Mouse (Mus musculus): ENCODE results near the gene Tmem242.

Gene Tmem242

DNA sequence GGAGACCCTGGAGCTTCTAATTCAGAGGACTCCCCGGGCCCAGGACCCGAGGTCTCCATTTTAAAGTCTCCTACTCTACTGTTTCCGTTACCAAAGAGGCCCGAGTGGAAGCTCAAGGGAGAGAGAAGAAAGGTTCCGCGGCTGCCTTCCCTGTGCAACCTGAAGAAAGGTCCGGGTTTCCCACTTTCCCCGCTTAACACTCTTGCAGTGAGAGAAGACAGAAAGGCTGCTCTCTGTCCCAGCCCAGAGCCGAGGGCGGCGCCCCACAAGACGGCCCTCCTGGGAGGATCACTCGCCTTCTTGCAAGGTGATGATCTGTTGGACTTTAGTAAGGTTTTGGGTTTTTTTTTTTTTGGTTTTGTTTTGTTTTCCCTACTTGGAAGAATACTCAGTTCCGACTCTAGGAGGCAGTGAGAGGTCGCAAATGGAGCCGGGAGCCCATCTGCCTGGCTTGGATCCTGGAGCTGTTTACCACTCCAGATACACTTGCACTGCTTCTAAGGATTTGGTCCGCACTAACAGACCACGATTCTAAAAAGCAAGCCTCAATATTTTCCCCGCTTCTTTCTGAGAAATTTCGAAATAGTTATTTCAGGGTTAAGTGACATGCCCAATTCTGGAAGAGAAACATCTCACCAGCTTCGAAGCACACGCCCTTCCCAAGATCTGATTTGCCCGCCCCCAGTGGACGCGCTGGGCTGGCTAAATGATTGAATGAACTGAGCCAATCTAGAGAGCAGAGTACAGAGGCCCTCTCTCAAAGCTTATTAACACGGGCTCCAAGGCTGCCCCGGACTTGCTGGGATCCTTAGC, at the start of gene Tmem242:
Tmem242 (minus strand) TSS at position 101 of the 813 bp plus-strand sequence.
- peak; percentile 93 for DNase-seq

DNA sequence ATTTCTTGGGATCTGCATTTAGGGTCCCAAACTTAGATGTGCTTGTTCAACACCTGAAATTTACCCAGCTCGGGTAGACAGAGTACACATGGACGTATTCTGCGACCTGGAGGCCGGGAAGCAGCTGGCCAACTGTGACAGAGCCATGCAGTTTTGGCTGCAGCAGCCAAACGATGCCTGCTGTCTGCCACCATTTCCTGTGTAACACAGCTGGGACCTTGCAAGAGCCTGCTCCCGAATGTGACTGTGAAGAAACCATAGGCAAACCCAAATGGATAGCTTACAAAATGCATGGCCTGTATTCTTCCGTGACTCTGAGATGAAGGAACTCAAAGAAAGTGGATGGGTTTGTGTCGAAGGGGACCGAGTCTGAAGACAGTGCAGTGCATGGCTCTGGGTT, 48.1 kb upstream of the Tmem242 start:
- DNase-seq = peak; percentile 64

DNA sequence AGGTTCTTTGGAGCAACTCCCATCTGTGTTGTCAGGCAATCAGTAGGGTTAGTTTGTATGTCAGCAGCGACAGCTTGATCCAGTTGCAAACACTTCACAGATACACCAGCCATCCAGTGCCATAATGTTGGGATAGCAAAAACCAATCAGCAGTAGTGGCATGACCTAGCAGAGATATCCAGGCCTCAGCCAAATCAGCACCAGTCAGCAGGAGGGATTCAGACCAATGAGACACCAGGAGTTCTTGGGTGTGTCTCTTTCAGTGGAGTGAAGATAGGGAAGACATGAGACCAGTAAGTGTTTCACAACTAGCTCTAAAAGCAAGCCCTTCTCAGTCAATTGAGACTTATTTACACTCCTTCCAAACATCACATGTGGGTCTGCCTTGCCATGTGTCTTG, 44.6 kb upstream of the Tmem242 start:
- no peak for DNase-seq

DNA sequence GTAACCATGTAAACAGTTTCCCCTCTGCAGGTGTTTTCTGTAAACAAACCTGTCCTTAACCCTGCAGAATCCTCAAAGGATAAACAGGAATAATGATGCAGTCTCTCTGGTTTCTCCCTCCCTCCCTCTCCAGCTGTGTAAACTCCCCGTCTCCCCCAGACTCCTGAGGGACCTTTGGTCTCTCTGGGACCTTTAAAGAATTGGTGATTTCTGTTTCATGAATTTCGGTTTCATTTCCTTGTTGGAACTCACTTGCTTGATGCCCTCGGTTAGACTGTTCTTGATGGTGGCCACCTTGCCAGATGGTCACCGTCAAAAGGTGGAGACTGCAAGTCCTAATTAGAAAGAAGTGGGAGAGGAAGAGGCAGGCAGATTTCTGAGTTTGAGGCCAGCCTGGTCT, 43.4 kb upstream of the Tmem242 start:
- DNase-seq = no peak

DNA sequence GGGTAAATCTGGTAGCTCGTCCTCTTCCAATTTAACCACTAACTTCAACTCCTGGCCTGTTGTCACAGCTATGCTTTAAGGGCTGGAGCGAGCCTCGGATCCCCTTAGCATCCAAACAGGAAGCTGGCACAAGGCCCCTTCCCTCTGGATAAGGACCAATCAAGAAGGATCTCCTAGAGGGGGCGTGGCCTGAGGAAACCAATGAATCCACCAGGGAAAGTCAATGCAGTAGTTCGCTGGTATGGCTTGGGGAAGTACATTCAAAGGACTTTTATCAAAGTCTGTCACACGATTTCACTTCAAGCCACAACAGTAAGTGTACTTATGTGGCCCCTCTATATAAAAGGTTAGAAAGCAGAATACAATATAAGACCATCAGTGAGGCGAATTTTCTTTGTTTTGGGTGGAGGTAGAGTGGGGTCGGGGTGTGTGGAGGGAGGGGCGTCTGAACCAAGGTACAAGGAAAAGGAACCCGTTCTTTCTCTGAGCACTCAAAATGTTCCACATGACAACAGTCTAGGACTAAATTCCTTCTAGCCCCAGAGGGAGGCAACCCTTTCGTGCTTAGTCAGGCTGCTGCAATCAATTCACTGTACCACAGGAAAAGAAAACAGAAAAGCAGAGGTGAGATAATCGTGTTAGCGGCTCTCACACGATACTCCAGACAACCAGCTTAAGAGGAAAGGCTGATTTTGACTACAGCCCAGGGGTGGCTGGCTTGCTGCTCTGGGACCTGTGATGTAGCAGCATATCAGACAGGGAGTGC, 36.1 kb upstream of the Tmem242 start:
- DNase-seq = no peak

DNA sequence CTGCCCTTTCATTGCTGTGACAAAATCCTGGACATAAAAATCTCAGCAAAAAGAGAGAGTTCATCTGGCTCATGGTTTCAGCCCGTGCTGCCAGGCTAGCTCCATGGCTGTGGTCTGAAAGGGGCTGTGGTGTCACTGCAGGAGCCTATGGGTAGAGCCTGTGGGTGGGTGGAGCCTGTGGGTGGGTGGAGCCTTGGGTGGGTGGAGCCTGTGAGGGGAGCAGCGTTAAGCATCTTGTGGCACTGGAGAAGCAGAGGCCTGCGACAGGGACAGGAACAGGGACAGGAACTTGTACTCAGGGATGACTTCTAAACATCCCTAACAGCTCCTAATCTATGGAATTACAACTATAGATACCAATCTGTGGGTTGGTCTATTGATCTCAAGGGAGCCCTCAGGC, 32.2 kb upstream of the Tmem242 start:
- DNase-seq = no peak

DNA sequence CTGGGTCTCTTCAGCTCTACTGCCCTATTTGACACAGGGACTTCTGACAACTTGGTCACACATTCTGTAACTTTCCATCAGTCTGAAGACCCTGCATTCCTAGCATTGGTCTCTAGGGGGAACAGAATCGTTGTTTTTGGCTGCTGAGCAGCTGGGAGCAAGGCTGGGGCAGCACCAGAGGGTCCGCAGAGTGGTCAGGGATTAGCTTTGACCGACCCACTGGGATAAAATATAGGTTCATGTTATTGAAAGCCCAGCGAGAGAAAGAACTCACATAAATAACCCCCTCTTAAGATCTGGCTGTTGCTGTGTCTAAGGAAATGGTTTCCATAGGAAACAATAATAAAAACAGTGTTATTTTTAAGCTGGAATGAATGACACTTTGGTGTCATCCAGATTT, 27.1 kb upstream of the Tmem242 start:
- DNase-seq = no peak

DNA sequence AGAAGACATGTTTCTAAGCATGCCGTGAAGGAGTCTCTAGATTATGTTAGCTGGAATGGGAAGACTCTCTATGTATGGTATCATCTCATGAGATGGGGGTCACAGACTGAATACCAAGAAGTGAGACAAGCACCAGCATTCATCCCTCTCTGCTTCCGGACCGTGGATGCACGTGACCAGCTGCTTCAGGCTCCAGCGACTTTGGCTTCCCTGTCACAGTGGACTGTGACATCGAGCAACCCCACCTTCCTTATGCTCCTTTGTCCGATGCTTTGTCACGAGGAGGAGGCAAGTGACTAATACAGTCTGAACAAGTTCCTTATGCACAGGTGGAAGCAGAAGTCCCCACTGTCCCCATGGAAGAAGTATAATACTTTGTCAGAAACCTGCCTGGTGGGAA, 26.7 kb upstream of the Tmem242 start:
- no peak for DNase-seq

DNA sequence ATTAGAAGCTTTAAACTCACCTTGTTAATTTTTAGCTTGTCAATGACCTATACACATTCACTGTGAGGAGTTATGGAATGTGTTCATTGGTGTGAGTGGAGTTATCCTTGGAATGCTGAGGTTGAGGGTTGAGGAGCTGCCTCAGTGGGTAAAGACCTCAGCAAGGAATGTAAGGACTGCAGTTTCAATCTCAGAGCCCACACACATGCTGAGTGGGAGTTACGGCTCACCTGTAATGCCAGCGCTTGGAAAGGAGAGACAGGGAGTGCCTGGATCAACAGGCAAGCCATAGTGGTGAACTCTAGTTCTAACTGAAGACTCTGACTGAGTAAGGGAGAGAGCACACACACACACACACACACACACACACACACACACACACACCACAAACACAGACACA, 23.9 kb upstream of the Tmem242 start:
- DNase-seq = no peak

DNA sequence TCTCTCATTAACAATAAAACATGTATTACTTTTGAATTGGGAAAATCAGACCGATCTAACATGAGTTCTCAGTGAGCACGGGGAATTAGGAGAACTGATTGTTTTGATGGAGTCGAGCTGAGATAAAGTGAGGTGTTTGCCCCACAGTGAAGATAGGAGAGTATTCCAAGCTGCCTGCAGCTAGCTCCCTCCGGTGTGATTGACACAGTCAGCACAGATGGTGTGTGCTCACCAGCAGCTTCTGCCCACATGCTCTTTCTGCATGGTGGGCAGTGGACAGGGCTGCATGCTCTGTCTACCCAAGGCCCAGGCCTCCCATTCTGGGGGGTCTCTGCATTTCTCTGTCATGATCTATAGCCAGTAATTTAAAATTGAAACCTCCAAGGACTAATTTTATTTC, 13.6 kb upstream of the Tmem242 start:
- no peak for DNase-seq

DNA sequence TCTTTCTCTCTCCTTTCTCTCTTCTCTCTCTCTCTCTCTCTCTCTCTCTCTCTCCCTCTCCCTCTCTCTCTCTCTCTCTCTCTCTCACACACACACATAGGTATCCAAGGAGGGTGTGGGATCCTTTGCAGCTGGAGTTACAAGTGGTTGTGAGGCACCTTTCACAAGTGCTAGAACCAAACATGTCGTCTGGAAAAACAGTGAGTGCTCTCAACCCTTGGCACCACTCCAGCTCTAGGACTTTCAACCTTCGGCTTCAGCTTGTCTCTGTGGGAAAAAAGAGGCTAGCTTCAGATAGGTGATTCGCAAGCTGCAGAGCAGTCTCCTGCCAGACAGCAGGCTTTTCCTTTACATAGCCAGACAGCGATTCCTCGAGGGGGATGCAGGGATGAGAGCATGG, 3.7 kb upstream of the Tmem242 start:
- DNase-seq = no peak

DNA sequence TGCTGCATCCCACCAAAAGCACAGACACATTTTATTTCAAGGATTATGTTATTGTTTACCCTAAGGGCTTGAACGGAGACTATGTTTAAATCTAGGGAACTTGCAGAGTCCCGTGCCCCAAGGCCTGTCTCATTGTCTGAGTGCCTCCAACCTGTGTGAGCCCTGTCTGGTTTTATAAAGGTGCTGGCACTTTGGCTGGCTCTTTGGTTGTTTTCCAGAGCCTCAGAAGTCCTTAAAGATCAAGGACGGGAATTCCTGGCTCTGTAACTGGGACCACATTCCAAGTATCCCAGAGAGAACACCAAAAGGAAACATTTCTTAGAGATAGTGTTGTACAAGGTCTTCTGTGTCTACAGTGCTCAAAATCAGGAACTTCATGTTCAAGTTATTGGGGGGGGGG, 3.2 kb upstream of the Tmem242 start:
- DNase-seq = no peak

DNA sequence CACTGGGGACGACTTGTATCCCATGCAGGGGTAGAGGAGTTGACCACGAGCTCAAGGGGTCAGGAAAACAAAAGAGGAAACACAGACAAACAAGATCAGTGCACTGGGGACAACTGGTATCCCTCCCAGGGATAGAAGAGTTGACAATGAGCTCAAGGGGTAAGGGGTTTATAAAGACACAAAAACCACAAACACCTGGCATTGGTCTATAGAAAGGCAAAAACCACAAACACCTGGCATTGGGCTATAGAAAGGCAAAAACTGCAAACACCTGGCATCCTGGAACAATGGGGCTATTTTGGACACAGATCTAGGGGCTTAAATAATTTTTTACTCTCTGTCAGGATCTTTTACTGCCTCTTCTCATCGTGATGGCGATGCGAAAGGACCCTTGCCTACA, 2.3 kb upstream of the Tmem242 start:
- peak; percentile 15 for DNase-seq

DNA sequence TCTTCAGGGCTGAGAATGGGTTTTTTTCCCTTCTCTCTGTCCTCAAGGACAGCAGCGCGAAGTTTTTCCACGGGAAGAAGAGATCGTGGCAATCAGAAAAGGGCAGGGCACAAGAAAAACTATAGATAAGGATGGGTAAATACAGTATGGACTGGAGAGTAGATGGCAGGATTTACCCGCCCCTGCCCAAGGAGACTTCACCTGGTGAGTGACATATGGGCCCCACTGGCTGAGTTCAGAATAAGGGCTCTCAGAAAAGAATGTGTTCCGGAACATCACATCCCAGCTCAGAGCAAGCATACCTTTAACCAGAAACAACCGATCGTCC, 264 bp downstream of the Tmem242 start:
- DNase-seq = no peak

DNA sequence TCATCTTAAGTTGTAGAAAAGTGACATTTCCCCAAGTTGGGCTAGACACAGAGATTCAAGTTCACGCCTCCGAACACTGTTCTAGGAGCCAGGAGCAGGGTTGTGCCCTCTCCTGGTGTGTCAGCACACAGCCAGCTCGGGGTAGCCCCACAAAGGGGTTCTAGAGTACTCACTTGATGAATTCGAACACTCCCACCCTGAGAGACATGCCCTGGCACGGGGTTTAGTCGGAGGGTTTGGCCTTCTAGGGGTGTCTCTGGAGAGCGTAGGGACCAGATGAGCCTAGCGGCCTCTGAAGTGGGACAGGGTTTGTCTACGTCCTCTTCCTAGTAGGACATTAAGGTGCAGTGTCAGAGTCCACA, 10.3 kb downstream of the Tmem242 start:
- no peak for DNase-seq

DNA sequence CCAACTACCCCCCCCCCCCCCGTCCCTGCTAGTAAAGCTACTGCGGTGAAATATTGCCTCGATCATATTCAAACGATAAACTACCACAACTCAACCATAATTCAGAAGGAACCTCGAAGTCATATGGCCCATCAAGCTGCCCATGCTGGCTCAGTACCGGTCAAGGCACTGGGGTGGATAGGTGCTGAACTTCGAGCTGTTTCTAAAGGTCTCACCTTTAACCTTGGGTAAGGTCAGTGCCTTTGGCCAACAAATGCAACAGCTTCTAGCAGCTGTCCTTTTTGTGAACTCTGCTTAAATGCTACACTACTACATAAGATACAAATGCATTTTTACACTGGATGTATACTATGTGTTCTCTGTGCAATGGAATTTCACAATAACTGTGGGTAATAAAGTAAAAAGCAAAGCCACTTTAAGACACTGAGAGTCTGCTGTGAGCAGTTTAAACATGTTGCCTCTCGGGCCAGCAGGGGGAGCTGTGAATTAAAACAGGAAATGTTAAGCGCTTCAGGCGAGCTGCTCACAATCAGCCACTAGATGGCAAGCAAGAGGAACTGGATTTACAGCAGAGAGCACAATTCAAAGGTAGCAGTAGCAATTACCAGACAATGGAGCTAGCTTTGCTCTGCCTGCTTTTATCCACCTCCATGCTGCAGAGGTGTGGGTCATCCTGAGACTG, 10.8 kb downstream of the Tmem242 start:
- peak; percentile 96 for DNase-seq

DNA sequence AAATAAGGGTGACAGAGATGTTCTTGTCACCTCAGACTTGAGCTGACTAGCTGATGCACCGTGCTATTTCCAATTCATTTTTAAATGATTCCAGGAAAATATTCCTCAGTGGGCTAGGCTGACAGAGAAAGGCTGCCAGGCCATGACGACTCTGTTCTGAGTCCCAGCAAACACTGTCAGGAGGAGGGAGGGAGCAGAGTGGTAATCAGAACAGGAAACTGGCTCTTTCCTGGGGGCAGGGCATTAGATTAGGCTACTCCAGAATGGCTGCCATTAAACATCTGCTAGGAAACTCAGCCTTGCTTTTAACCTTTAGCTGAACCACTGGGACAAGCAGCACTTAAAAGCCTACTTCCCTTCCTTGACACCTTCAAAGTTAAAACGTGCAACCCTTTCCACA, 14.9 kb downstream of the Tmem242 start:
- DNase-seq = no peak

DNA sequence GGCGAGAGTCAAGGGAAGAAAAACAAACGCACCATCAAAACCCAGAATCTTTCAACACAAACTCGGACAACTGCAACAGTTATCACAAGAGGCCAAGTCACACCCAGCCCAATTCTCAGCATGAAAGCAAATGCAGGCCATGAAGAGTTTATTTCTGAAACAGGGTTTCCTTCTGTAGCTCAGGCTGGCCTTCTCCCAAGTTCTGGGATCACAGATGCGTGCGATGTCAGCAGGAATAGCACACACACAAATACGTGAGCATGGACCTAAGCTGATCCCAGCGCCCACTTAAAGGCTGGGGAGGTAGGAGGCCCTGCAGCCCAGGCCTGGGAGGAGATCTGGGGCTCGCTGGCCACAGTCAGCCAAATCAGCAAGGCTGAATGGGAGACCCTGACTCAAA, 15.9 kb downstream of the Tmem242 start:
- DNase-seq = no peak

DNA sequence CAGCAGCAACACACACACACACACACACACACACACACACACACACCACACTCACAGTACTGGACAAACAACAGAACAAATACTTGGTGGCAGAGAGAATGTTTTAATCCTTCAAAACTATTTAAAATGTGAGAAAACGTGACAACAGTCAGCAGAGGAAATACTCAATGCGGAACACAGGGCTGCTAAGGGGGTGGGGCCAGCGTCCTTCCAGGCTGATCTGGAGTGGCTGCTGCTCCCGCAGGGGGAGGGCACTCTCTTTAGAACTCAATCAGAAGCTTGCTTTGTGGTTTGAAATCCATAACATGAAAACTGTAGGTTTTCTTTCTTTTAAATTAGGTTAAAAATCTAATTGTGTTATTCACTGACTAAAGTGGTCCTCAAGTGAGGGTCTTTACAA, 18.2 kb downstream of the Tmem242 start:
- peak; percentile 33 for DNase-seq

DNA sequence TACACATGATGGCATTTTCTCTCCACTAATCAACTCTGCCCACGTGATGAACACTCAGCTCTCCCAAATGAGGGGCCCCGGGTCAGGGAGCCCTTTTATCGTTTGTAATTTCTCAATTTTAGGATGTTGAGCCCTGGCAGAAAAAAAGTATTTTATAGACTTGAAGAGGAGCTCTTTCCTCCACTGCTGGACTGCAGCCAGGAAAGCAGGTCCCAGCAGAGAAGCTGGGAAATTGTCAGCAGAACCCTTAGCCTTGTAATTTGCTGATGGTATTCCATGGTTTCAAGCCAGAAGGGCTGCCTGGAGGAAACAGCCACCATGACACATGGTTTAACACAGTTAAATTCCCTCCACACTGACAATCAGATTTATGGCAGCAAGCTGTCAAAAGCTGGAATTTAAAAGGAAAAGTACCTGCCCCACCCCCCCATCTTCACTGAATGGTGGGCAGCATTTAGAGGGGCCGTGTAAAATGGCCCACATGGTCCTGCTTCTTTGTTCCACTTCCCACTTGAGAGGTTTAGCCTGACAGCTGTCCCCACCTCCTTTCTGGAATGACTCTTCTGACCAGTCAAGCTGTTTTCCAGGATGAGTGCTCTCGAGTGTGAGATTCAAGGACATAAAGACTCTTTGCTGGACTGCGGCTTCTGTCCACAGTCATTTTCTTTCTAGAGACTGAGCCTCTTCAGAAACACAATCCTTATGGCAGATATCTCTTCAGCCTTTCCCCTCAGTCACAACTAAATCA, 20.1 kb downstream of the Tmem242 start:
- no peak for DNase-seq

DNA sequence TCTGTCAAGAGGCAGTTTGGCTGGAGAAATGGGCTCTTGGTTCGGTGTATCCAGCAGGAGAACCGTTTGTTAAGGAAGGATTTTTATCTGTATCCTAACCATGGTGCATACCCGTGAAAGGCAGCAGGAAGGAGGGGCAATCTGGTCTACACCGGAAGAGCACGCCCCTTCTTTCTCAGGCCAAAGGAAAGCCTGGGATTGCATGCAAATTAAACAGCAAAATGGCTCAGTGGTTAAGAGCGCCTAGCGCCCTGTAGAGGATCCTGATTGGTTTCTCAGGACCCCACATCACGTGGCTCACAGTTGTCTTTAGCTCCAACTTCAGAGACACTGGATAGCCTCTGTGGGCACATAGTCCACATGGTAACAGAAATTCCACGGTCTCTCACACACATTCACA, 21.0 kb downstream of the Tmem242 start:
- no peak for DNase-seq

DNA sequence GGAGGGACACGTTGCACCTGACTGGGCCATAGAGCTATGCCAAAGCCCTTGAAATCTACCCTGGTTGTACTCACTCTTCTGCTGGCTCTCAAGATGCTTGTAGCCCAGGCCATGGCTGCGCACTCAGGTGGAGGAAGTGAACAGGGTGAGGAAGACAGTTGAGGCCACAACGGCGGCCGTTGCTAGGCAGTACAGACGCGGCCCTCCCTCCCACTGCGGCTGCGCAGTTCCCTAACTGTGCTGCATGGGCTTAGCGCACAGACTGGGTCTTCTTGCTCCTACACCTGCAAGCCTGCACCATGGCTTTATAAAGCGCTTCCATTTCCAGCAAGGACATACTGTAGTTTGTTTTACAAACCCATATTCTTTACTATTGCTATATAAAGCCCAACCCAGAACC, 21.5 kb downstream of the Tmem242 start, which contains the start of gene Ldhal6b:
Ldhal6b (minus strand) TSS at position 223 of the 400 bp plus-strand sequence.
- DNase-seq = no peak

DNA sequence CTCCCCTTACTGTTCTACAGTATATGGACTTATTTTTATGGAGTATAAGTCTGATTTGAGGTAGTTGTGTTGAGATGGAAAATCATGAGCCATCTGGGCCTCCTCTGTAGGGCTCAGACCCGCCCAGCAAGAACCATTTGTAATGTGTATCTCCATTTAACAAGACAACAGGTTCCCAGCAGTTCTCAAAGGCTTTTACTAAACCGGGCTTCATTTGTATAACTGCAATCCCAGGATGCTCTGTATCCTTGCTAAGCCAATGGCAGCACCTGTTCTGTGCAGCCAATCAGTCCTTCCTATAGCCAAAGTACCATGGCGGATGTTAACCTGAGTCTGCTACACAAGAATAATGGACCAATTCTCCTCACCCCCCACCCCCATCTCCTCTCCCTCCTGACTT, 23.5 kb downstream of the Tmem242 start:
- DNase-seq = no peak
